Mouse (Mus musculus): ENCODE data around the gene Exoc1. TPM values are rescaled to one million over a fixed set of nuclear protein-coding genes. Genes with fewer than 3 reads are reported as not detected.

Exoc1 gene
- 10 to 100 TPM; 15.2 to 15.6 TPM for total RNA-seq (2021)
- long read RNA-seq, experiment 1, partial matches to known transcripts = 0 of 5 reads
- long read RNA-seq, experiment 1, other reads (novel, unspliced or antisense) = 1 of 5 reads
- long read RNA-seq, experiment 2, partial matches to known transcripts = 0 of 2 reads
- long read RNA-seq, experiment 2, other reads (novel, unspliced or antisense) = 0 of 2 reads

DNA sequence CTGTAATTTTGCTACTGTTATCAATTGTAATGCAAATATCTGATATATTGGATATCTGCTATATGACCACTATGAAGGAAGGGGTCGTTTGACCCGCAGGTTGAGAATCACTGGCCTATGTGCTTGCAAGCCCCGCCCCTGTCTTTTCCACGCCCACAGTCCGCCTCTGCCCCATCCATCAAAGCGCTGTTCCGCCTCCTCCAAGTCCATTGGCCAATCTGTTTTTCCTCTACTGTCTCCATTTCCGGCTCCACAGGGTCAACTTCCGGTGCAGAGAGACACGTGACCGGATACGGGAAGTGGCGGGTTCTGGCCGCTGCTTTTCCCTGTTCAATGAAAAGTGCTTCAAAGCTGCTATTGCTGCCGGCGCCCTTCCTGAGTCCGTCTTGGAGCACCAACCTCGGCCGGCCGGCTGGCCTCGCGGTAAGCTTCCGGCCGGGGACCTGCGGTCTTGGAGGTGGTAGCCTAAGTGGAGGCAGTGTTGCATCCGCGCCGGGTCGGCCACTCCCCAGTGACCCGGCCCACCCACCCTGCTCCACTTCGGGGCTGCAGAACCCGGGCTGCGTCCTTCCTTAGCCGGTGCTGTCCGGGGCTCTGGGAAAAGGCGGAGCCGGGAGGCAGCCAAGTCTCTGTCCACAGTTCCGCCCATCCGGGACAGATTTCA lies at the start of gene Exoc1:
TSS of gene Exoc1 (plus strand) at position 272 of the 664 bp plus-strand sequence.
- peak; percentile 97 for DNase-seq

DNA sequence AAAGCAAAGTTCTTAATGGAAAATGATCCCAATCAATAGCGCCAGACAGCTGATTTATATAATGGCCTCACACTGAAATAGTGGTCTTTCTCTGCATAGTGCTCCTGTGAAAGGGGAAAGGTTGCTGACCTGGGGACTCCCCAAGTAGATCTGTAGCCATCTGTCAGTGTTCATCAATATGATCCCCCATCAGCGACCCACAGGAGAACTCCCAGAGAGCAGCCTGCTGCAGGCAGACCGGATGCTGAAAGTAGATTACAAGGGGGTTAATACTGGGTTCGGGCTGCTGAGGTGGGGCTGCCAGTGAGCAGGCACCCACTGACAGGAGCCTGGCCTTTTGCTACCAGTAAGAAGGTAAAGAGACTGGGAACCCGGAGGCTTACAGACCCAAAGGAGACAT lies 45.3 kb upstream of the Exoc1 start, which contains the start of gene Gm7271:
TSS of gene Gm7271 (plus strand) at position 230 of the 400 bp plus-strand sequence.
- DNase-seq = no peak

DNA sequence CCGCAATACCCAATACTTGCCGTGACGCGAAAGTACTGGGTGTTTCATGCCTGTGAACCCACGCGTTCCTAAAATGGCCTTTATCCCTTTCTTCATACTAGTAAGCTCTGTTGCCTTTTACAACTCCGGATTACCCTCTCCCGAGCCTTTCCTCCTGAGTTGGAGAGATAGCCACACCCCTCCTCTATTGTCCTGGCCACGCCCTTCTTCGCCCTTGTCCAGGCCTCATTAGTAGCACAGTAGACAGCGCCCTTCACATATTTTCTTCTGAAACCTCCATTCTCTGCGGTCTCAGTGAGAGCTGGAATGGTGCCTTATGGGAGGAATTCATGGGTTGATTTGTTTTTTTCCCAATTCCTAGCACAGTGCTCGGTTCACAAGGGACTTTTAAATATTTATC lies 34.0 kb upstream of the Exoc1 start:
- no peak for DNase-seq

DNA sequence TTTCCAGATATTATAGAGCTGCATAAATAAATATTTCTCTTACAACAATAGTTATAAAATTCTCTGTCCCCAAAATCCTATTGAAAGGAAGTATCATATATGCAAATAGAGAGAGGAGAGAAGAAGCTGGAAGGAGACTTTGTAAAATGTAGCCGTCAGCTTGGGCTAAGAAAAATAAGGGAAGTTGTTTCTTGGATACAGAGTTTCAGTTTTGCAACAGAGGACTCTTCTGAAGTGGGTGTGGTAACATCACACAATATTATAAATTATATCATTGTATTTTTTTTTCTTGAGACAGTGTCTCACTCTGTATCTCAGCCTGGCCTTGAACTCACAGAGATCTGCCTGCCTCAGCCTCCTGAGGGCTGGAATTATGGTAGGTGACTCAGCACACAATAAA lies 6.7 kb upstream of the Exoc1 start:
- no peak for DNase-seq

DNA sequence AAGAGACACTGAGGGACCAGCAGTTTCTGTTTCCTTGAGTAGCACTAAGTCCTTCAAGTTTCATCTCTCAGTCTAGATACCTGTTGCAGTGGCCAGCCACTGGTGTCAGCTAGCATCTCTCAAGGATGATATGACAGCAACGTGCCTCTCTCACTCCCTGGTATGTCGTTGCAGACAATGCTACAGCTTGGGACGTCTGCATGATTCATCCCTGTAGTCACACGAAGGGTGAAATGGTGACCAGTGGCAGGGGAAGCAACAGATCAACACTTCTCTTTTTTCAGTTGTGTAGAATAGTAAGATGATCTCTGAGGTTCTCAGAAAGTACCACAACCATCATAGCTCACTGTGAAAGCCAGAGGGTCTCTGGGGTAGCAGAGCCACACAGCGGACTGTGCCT lies 4.5 kb upstream of the Exoc1 start:
- DNase-seq = no peak

DNA sequence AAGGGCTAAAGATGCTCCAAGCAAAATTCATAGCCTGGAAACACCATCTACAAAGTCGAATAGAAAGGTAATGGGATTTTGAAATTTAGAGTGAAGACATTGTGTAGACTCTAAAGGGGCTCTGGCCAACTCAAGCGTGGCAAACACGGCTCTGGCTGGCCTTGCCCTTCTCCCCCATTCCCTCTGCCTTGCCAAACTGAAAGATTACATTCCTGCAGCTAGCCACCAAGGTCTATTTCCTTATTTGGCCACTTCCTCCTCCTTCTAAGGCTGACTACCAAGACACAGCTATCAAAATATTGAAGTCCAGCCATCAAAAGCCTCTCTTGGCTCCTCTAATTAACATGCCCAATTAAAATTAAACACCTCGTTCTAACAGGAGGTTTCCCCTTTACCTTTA lies 4.0 kb upstream of the Exoc1 start:
- DNase-seq = no peak

DNA sequence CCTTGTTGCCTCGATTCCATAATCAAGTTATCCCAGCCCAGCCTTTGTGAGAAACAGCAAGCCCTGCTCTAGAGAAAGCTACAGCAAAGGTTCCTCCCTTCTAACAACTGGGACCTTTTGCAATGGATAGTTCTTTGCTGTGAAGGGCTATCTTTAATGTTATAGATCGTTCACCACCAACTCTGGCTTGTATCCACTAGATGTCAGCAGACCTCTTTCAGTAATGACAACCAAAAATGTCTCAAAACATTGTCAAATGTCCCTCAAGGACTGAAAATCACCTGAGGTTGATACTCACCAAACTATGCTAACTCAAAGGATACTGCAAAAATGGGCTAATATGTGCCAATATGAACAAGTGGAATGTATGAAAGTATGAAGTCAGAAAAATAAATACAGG lies 3.3 kb upstream of the Exoc1 start:
- DNase-seq = no peak

DNA sequence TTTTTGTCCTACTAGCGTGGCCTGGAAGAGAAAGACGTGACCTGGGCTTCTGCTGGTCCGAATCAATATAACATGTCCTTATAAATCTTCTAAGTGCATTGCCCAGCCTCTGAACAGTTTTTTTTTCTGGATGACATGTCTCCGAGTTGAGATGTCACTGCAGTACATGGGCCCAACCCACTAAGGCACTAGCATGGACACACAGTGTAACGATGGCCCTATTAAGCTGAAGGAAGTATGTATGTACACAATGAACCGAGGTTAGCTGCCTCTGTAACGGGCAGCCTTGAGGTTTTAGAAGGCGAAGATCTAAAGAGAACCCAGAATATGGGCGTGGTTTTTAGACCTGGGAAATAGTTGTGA lies 574 bp downstream of the Exoc1 start:
- no peak for DNase-seq

DNA sequence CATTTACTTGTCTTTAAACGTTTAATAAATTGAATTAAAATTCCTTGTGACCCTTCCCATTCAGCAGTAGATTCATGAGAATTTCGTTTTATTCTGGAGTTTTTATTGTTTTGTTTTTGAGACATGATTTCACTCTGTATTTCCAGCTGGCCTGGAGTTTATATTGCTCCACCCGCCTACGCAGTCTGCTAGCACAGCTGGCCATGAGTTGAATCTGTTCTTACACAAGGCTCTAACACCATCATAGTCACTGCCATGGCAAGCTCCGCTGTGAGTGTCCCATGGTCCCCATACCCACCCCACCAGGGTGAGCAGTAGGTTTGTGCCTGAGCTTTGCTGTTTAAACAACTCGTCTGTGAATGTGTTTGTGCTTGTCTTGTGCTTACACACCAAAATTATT lies 4.1 kb downstream of the Exoc1 start:
- peak; percentile 45 to 57 for DNase-seq

DNA sequence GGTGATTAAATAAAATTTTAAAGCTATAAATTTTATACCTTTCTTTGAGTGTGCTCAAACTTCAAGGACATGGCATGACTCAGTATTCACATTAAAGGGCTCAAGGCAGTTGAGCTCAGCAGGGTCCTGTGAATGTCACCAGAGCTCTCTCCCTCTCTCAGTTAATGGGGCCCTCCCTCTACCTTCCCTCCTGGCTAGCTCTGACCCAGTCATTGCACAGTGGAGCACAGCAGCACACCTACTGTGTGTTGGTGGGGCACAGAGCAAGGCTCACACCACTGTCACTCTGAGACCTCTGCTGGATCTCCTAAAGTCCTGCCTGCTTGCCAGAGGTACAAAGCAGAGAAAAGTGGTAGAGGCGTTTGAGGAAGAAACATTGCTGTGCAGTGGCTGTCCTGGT lies 7.1 kb downstream of the Exoc1 start:
- DNase-seq = no peak

DNA sequence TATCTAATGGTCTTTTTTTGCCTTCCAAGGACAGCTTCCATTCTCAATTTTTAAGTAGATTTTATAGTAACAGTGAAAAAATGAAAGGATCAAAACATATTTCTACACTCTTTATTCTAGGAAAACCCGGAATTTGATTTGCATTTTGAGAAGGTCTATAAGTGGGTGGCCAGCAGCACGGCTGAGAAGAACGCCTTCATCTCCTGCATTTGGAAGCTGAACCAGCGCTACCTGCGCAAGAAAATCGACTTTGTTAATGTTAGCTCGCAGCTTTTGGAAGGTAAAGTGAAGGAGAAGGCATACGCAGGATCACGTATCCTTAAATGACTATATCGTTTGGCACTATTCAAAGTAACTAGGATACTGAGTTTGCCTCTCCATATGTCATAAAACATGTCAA lies 8.5 kb downstream of the Exoc1 start:
- no peak for DNase-seq

DNA sequence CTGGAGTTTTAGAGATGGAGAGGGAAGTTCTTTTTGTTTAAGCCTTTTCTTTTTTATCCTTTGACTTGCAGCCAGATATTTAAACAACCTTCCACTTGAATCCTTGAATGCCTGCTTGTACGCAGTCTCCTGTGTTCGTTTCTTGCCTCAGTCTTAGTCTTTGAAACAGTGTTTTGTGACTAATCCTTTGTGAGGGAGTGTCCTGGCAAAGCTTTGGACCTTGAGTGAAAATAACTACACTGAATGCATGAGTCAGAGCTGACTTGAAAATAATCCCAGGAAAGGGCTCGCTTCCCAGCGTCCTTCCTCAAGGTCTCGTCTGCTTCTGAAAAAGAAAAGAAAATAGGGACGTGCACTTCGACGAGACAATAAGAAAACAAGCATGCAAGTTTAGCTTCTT lies 11.1 kb downstream of the Exoc1 start:
- DNase-seq = peak; percentile 62 to 64

DNA sequence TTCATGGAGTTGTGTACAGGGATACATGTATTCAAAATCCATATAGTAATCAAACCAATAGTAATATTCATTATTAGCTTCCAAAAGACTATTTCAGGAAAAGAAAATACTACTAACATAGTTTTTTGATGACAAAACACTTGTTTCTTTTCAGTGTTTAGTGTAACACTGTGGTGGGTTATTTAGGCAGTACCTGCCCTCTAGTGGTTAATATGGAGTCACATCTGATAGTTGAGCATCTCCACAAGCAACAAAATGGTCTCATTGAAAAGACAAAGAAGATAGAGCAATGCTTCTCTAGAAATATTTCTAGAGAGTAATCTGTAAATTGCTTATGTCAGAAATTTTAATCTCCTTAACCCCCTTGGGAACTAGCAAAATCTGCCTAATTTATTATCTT lies 11.7 kb downstream of the Exoc1 start:
- DNase-seq = no peak

DNA sequence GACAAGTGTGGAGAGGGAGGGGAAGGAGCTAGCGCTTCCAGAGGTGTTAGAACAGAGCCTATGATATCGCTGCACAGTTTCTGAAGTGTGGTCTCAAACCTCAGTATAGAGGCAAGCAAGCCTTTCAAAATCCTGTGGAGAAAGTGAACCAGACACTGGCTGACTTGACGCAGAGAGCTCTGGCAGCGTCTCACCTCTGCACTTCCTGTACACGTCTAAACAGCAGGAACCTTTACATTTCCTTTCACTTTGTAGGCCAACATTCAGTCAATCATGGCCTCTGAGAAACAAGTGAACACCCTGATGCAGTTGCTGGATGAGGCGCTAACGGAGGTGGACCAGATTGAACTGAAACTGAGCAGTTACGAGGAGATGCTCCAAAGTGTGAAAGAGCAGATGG lies 14.1 kb downstream of the Exoc1 start:
- no peak for DNase-seq

DNA sequence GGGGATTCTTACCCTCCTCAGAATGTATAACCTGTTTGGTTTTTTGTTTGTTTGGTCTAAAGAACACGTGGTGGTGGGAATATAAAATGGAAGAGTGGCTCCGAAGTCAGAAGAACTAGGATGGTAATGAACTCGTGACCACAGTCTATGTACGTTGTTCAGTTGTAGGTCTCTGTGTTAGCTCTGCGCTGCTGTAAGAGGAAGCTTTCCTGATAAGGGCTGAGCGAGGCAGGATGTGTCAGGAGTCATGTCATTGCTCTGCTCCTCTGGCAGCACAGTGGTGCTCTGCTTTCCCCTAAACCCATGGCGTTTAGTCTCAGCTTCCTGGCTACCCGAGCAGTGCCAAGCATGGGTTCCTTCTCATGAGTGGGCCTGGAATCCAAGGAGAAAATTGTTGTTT lies 21.3 kb downstream of the Exoc1 start:
- DNase-seq = no peak

DNA sequence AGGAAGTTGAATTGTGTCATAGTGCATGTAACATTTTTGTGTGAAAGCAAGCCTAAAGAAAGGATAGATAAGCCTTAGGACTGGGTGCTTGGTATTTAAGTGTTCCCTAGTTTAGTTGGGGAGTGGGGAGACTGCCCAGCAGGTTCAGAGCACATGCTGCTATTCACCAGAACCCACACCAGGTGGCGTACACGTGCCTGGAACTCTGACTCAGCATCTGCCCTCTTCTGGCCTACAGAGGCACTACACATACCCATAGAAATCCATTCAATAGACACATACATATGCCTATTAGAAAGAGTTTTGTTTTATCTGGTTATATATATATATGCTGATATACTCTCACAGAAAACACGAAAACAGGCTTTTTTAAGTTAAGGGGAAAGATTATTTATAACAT lies 36.2 kb downstream of the Exoc1 start:
- peak; percentile 55 to 70 for DNase-seq

DNA sequence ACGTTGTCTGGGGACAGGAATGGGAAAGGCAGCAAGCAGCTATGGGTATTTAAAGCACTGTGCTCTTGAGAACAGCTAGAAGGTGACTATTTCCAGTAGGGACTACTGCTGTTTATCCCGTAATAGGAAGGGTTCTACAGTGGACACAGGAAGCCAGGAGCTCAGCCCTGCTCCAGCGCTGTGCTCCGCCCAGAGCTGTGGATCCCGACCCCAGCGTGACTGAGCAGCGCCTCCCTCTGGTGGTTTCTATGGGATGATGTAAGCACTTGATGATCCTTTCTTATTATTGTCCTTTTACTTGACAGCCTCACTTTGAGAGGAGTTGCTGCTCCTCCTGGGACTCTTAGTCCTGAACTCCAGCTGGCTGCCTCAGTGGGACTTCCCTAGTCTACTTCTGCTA lies 45.1 kb downstream of the Exoc1 start:
- no peak for DNase-seq

DNA sequence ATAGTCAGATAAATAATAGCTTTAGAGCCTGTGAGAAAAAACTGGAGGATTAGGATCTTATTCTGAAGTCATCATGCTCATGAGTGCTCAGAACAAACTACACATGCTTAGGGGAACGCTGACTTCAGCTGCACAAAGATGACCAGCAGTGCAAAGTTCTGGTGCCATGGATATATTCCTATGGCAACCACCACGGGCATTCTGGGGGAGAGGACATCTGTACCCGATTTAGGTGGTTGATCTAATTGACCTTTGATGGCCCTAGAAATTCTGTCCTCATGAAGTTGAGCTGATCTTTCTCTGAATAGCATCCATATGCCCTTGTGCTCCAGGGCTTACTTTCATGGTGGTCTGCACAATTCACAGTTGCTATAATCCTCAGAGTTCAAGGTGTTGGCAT lies 47.9 kb downstream of the Exoc1 start:
- no peak for DNase-seq

DNA sequence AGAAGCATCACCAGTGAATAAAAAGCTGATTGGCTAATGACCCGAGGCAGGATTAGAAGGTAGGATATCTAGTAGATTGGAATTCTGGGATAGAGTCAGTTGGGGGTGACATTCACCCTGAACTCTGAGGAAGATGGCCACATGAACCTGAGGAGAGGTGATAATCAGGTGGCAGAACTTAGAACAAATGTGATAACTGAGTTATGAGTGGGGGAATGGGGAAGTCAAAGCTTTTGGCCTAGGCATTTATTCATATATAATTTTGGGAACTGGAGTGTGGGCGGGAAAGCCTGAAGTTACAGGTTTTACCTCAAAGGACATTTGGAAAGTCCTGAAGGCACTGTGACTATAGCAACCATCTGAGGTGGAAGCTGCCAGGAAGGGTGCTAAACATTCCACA lies 56.3 kb downstream of the Exoc1 start:
- DNase-seq = no peak

DNA sequence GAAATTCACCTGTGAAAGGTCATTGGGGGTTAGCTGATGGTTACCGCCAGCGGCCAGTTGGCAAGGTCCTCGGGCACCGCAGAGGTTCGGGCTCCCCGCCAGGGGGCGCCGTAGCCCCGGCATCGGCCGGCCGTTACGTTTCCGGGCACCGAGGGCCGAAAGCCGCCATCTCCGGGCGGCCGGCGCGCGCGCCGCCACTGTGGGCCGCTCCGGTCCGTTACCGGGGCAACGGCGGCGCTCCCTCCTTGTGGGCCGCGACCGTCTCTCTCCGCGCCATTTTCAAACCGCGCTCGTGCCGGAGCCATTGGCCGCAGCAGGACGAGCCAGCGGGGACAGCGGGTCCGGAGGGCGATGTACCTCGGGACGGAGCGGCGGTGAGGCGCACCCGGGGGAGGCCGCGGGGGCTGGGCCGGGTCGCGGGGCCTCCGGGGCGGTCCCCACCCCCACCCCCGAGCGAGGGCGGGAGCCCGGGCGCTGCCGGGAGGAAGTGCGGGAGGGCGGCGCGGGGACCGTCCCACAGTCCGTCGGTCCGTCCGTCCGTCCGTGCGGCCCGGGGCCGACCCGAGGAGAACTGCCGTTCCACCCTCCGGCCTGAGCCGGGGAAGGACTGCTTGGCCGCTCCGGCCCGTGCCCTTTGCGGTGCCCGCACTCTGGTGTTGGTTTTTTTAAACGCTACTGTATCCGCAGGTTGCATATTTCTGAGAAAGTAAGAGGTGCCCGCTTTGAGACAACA lies 59.6 kb downstream of the Exoc1 start, which contains the start of gene Cep135:
TSS of gene Cep135 (plus strand) at position 148 of the 733 bp plus-strand sequence.
- peak; percentile 89 to 90 for DNase-seq

DNA sequence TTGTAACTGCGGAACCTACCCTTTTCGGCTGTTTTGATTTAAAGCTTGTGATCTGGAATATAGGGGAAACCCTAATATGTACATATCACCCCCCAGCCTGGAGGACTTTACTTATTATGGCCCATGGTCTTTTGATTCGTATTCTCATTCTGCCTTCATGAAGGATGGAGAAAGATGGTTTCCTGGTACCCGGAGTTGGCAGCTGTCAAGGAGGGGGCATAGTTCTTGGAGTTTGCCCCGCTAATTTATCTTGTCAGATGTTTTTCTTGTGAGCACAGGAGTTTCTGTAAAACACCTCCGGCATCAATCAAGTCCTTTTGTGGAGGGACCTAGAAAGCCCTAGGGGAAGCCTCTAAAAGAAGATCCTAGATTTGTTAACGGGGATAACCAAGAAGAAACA lies 60.2 kb downstream of the Exoc1 start:
- no peak for DNase-seq

DNA sequence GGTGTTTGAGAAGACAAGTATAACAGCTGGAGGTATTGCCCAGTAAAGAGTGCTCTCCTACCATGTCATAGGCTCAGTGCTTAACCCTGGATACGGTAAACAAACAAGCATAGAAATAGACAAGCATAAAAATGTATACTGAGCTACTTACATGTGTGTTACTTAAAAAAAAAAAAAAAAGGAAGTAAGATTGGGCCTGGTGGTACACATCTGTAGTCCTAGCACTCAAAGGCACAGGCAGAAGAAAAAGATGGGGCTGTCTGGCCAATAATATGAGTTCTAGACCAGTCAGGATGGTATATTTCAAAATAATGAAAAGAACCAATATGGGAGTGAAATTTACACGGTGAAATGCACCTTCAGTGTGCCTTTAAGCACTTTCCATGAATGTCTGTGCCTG lies 60.9 kb downstream of the Exoc1 start:
- DNase-seq = no peak

DNA sequence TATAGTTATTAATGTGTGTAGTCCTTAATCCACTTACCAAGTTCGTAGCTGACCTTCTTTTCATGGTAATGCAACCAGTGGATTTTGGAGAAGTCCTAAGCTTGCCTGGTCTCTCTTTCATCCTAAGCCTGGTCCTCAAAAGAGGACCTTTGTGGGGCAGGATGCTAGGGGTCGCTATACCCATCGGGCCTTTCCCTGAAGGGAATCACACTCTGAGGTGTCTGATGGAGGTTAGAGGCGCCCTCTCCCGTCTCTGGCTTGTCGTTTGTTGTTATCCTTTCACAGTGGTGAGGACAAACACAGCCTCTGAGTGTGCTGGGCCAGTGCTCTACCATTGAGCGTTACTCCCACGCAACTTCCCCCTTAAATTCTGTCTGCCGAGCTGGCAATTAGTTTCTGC lies 62.8 kb downstream of the Exoc1 start:
- DNase-seq = no peak

Measured in heart, adult 18-20 months (tissue).